Mouse (Mus musculus): Measurements from ENCODE around the gene Ihh.

The Ihh gene

GRCm38 (mm10) chr1:74951556-74952210 lies at the start of gene Ihh:
TSS of gene Ihh (minus strand) at chr1:74951672.
- no peak for DNase-seq

GRCm38 (mm10) chr1:75001183-75001582 lies 49.7 kb upstream of the Ihh start:
- DNase-seq: no peak

- DNase-seq: peak; percentile 55
Observed at GRCm38 (mm10) chr1:75000496-75000895, 49.0 kb upstream of the Ihh start.

GRCm38 (mm10) chr1:74999173-74999572 lies 47.7 kb upstream of the Ihh start:
- DNase-seq: no peak

- no peak for DNase-seq
Observed at GRCm38 (mm10) chr1:74997231-74997630, 45.8 kb upstream of the Ihh start.

- DNase-seq: no peak
Observed at GRCm38 (mm10) chr1:74977001-74977400, 25.5 kb upstream of the Ihh start.

GRCm38 (mm10) chr1:74975936-74976335 lies 24.5 kb upstream of the Ihh start:
- no peak for DNase-seq

- DNase-seq: no peak
Observed at GRCm38 (mm10) chr1:74973590-74973989, 22.1 kb upstream of the Ihh start.

GRCm38 (mm10) chr1:74971353-74972050 lies 20.0 kb upstream of the Ihh start:
- peak; percentile 28 for DNase-seq

GRCm38 (mm10) chr1:74967962-74968580 lies 16.6 kb upstream of the Ihh start:
- DNase-seq: no peak

- DNase-seq: peak; percentile 87
Observed at GRCm38 (mm10) chr1:74964494-74965215, 13.2 kb upstream of the Ihh start.

- DNase-seq: no peak
Observed at GRCm38 (mm10) chr1:74962853-74963227, 11.4 kb upstream of the Ihh start.

- no peak for DNase-seq
Observed at GRCm38 (mm10) chr1:74962126-74962852, 10.8 kb upstream of the Ihh start.

- DNase-seq: no peak
Observed at GRCm38 (mm10) chr1:74961722-74962121, 10.2 kb upstream of the Ihh start.

- DNase-seq: no peak
Observed at GRCm38 (mm10) chr1:74960059-74960458, 8.6 kb upstream of the Ihh start.

- DNase-seq: no peak
Observed at GRCm38 (mm10) chr1:74950576-74951490, 639 bp downstream of the Ihh start.

GRCm38 (mm10) chr1:74950066-74950465 lies 1.4 kb downstream of the Ihh start:
- DNase-seq: no peak

- peak; percentile 54 for DNase-seq
Observed at GRCm38 (mm10) chr1:74949666-74950050, 1.8 kb downstream of the Ihh start.

GRCm38 (mm10) chr1:74948784-74949665 lies 2.4 kb downstream of the Ihh start:
- DNase-seq: peak; percentile 65

GRCm38 (mm10) chr1:74947986-74948670 lies 3.3 kb downstream of the Ihh start:
- peak; percentile 50 for DNase-seq

Data from lung, postnatal 10 days (tissue).